Mouse (Mus musculus): ENCODE measurements around the gene Btbd1. TPM values are rescaled to one million over a fixed set of nuclear protein-coding genes. Genes with fewer than 3 reads are reported as not detected.

The Btbd1 gene
- polyA plus RNA-seq, 1 experiment from 2014 or later: 37.9 TPM

DNA sequence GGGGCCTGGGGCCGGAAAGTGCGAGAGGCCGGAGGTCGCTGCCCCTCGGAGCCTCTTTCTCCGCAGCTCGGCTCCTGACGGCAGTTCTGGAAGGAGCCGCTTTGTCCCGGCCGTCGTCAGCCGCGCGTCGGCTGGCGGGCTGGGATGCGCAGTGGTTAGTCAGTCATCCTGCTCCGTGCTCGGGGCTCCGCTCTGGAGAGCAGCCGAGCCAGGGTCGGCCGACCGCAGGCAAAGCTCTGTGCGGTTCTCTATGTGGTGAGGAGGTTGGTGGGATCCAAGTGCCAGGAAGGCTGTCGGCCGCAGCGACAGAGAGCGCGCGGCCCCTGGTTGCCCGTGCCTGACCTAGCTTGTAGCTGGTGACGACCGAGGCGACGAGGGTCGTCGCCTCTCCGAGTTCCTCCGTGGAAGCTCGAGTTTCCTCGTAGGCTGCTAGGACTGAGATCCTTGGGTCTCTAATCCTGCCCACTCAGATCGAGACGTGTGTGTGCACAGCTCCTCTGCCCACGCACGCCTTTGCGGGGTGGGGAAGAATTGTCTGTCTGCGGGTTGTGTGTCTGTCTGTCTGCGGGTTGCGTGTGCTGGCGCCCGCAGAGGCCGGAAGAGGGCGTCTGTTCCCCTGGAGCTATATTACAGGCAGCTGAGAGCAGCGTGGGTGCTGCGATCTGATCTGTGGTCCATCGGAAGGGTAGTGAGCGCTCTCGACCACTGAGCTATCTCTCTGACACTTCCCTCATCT lies 66.0 kb downstream of the Btbd1 start:
- peak; percentile 81 for ATAC-seq (ENCODE audit: low FRiP score, low TSS enrichment)
- Histone ChIP-seq H3K9ac (ENCODE audit: low read length) (peak overlapping the region; percentile 96), H3K27ac (replicated peaks) (peak overlapping the region; percentile 94), H3K27me3 (ENCODE audit: control insufficient read depth, insufficient read depth, low read length) (no peaks in the 10 kb centered on the region), H3K4me1 (replicated peaks; ENCODE audit: control insufficient read depth, insufficient read depth) (0 out of 2 replicates have a peak, but pooled peaks cover 2% of the 10 kb centered on the region), H3K9me3 (ENCODE audit: control insufficient read depth, low read length) (no peaks in the 10 kb centered on the region), H3K4me3 (ENCODE audit: low read depth, low read length) (peak overlapping the region; percentile 95), H3K36me3 (ENCODE audit: control insufficient read depth, insufficient read depth, low read length) (no peaks in the 10 kb centered on the region), H3K4me2 (replicated peaks; ENCODE audit: low read depth) (peak overlapping the region; percentile 93)
- under 1% methylated on average over 60 of the region's 60 CpGs for WGBS
- TF ChIP-seq EP300 (optimal IDR thresholded peaks at IDR 0.05): no peak
- peak; percentile 62 for TF ChIP-seq CTCF (IDR thresholded peaks at IDR 0.05; ENCODE audit: low read depth)
- peak; percentile 42 for DNase-seq (ENCODE audit: low spot score)

DNA sequence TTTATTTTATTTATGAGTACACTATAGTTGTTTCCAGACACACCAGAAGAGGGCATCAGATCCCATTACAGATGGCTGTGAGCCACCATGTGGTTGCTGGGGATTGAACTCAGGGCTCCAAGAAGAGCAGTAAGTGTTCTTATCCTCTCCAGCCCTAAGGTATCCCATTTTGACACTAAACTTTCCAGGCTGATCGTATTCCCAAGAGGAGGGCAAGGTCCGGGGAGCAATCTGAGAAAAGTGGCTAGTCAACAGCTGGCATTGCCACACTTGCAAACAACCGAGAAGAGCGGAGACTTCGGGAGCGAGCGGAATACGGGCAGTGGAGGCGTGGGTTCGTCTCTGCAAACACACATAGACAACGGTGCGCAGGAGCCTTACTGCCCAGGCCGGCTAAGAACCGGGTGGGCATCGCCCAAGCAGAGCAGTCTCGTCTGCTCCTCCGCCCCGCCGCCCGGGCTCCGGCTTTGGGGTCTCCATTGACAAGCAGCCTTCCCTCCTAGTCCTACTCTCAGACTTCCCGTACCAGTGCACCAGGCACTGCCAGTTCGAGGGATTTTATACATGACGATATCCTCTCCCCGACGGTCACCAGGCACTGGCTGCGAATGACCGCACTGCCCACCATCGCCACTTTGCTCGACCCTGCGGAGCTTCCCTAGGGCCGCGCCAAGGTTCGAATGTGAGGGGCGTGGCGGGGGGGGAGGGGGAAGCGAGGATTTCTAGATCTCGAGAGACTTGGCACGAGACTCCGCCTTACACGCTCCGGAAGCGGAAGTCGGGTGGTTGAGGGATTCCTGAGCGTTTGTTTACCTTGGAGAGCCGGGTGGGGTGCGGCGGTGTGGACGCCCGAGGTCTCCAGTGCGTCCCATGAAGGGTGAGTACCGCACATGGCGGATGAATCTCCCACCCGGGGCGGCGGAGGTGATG lies 66.8 kb downstream of the Btbd1 start, which contains the start of gene Ramac:
Gene Ramac, plus strand, starts transcription at position 746 of the 930 bp plus-strand sequence.
- peak; percentile 100 for ATAC-seq (ENCODE audit: low FRiP score, low TSS enrichment)
- peak within 1 kb of the TSS; percentile 93 for H3K4me2 ChIP-seq (replicated peaks; ENCODE audit: low read depth)
- peak; percentile 95 for DNase-seq (ENCODE audit: low spot score)
- peak within 1 kb of the TSS; percentile 96 for H3K9ac ChIP-seq (ENCODE audit: low read length)
- TF ChIP-seq CTCF (IDR thresholded peaks at IDR 0.05; ENCODE audit: low read depth) (peak; percentile 42), EP300 (optimal IDR thresholded peaks at IDR 0.05) (peak; percentile 98)
- no peaks in the 10 kb centered on the region for H3K9me3 ChIP-seq (ENCODE audit: control insufficient read depth, low read length)
- H3K4me1 ChIP-seq (replicated peaks; ENCODE audit: control insufficient read depth, insufficient read depth): 0 out of 2 replicates have a peak, but pooled peaks cover 2% of the 10 kb centered on the region
- WGBS: 0% methylated on average over 50 of the region's 56 CpGs
- peak within 1 kb of the TSS; percentile 94 for H3K27ac ChIP-seq (replicated peaks)
- no peaks in the 10 kb centered on the region for H3K27me3 ChIP-seq (ENCODE audit: control insufficient read depth, insufficient read depth, low read length)
- peak within 1 kb of the TSS; percentile 95 for H3K4me3 ChIP-seq (ENCODE audit: low read depth, low read length)
- H3K36me3 ChIP-seq (ENCODE audit: control insufficient read depth, insufficient read depth, low read length): no peaks in the 10 kb centered on the region

DNA sequence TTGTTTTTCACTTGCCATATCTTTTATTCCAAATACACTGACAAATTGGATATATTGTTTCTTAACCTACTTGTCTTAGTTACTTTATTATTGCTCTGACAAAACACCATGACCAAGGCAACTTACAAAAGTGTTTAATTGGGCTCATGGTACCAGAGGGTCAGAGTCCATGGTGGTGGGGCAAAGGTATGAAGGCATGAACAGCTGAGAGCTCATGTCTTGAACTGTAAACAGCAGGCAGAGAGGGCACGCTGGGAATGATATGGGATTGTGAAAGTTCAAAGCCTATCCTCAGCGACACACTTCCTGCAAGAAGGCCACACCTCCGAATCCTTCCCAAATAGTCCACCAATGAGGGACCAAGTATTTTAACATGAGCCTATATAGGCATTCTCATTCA lies 81.3 kb downstream of the Btbd1 start:
- Histone ChIP-seq H3K4me3 (ENCODE audit: low read depth, low read length) (no peak overlapping the region), H3K27me3 (ENCODE audit: control insufficient read depth, insufficient read depth, low read length) (no peaks in the 10 kb centered on the region), H3K9me3 (ENCODE audit: control insufficient read depth, low read length) (no peaks in the 10 kb centered on the region), H3K27ac (replicated peaks) (no peak overlapping the region), H3K36me3 (ENCODE audit: control insufficient read depth, insufficient read depth, low read length) (no peaks in the 10 kb centered on the region), H3K9ac (ENCODE audit: low read length) (no peak overlapping the region), H3K4me1 (replicated peaks; ENCODE audit: control insufficient read depth, insufficient read depth) (no peaks in the 10 kb centered on the region), H3K4me2 (replicated peaks; ENCODE audit: low read depth) (no peak overlapping the region)
- DNase-seq (ENCODE audit: low spot score): no peak
- WGBS: 89% methylated on average over 3 of the region's 3 CpGs
- TF ChIP-seq CTCF (IDR thresholded peaks at IDR 0.05; ENCODE audit: low read depth): no peak
- TF ChIP-seq EP300 (optimal IDR thresholded peaks at IDR 0.05): no peak
- ATAC-seq (ENCODE audit: low FRiP score, low TSS enrichment): no peak

DNA sequence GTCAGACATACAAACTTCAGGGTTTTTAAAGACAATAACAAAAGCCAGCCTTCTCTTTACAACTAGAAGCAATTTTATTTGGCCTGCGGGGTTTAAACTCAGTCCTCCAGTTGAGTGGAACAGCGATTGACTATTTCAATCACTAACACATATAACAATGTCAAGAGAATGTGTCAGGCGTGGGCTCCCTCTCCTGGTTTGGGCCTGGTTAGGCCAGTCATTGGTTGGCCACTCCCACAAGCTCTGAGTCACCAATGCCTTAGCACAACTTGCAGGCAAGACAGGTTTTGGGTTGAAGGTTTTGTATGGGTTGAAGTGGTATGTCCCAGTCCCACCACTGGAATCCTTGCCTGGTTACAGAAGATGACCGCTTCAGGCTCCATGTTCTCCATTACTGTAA lies 85.1 kb downstream of the Btbd1 start:
- H3K9me3 ChIP-seq (ENCODE audit: control insufficient read depth, low read length): no peaks in the 10 kb centered on the region
- H3K27ac ChIP-seq (replicated peaks): no peak overlapping the region
- no peak overlapping the region for H3K4me2 ChIP-seq (replicated peaks; ENCODE audit: low read depth)
- no peak overlapping the region for H3K4me3 ChIP-seq (ENCODE audit: low read depth, low read length)
- H3K36me3 ChIP-seq (ENCODE audit: control insufficient read depth, insufficient read depth, low read length): no peaks in the 10 kb centered on the region
- H3K27me3 ChIP-seq (ENCODE audit: control insufficient read depth, insufficient read depth, low read length): no peaks in the 10 kb centered on the region
- peak; percentile 78 for TF ChIP-seq CTCF (IDR thresholded peaks at IDR 0.05; ENCODE audit: low read depth)
- no peak for TF ChIP-seq EP300 (optimal IDR thresholded peaks at IDR 0.05)
- 55% methylated on average over 4 of the region's 4 CpGs for WGBS
- peak; percentile 85 for DNase-seq (ENCODE audit: low spot score)
- ATAC-seq (ENCODE audit: low FRiP score, low TSS enrichment): peak; percentile 82
- no peak overlapping the region for H3K9ac ChIP-seq (ENCODE audit: low read length)
- H3K4me1 ChIP-seq (replicated peaks; ENCODE audit: control insufficient read depth, insufficient read depth): no peaks in the 10 kb centered on the region

Other genes starting within 250 kb of the Btbd1 start
- 47.4 and 48.4 TPM in 2 replicates for gene Homer2, start 121.9 kb downstream of the Btbd1 start, polyA plus RNA-seq (2015; fragmentation: Nextera tagmentation; extraction: Ambion mirVana)
- gene Ramac, start 66.5 kb downstream of the Btbd1 start, polyA plus RNA-seq (2015; fragmentation: Nextera tagmentation; extraction: Ambion mirVana): 128 and 134 TPM in 2 replicates
- 46.2 and 46.7 TPM in 2 replicates for gene 3110040N11Rik, start 40.0 kb downstream of the Btbd1 start, polyA plus RNA-seq (2015; fragmentation: Nextera tagmentation; extraction: Ambion mirVana)
- not detected in 2 replicates for gene Gm10160, start 26.4 kb upstream of the Btbd1 start, polyA plus RNA-seq (2015; fragmentation: Nextera tagmentation; extraction: Ambion mirVana)
- 5.2 and 5.5 TPM in 2 replicates for gene Tm6sf1, start 29.6 kb upstream of the Btbd1 start, polyA plus RNA-seq (2015; fragmentation: Nextera tagmentation; extraction: Ambion mirVana)
- gene Hdgfl3, start 105.0 kb upstream of the Btbd1 start, polyA plus RNA-seq (2015; fragmentation: Nextera tagmentation; extraction: Ambion mirVana): 6.6 and 7.1 TPM in 2 replicates
- 0.83 and 0.87 TPM in 2 replicates for gene Bnc1, start 162.9 kb upstream of the Btbd1 start, polyA plus RNA-seq (2015; fragmentation: Nextera tagmentation; extraction: Ambion mirVana)